Mouse (Mus musculus) heart, embryonic 15.5 days (tissue): ENCODE results near the gene Olfr346. TPM values are rescaled to one million over a fixed set of nuclear protein-coding genes. Genes with fewer than 3 reads are reported as not detected.

ENCODE experiments used
- ATAC-seq: fragments of 200-750 bp; cut with Nextera tagmentation; replicated peaks from 2 replicates; pipeline ENCODE4 v1.8.0; 2017; ENCODE audit warnings: low read depth, moderate TSS enrichment; ENCODE audit not compliant: insufficient number of reproducible peaks, insufficient read depth, low FRiP score
- H3K27ac ChIP-seq: fragments of 300-500 bp; sonication (generic); 2 replicates; pipeline ENCODE4 v1.5.1; 2015; ENCODE audit warnings: mild to moderate bottlenecking, inconsistent platforms
- H3K27me3 ChIP-seq: fragments of 300-500 bp; sonication (generic); 2 replicates; pipeline ENCODE4 v1.6.1; 2015; ENCODE audit warnings: inconsistent platforms
- H3K36me3 ChIP-seq: fragments of 300-500 bp; sonication (generic); 2 replicates; pipeline ENCODE4 v1.6.1; 2015; ENCODE audit warnings: mild to moderate bottlenecking, inconsistent platforms
- H3K4me1 ChIP-seq: fragments of 300-500 bp; sonication (generic); replicated peaks from 2 replicates; pipeline ENCODE4 v1.6.1; 2015; ENCODE audit warnings: inconsistent platforms
- H3K4me2 ChIP-seq: fragments of 300-500 bp; sonication (generic); 2 replicates; pipeline ENCODE4 v1.6.1; 2015; ENCODE audit warnings: inconsistent platforms, mild to moderate bottlenecking, moderate library complexity
- H3K4me3 ChIP-seq: fragments of 300-500 bp; sonication (generic); 2 replicates; pipeline ENCODE4 v1.5.1; 2015; ENCODE audit warnings: mild to moderate bottlenecking, inconsistent platforms
- H3K9ac ChIP-seq: fragments of 300-500 bp; sonication (generic); 2 replicates; pipeline ENCODE4 v1.6.1; 2015; ENCODE audit warnings: mild to moderate bottlenecking, inconsistent platforms
- H3K9me3 ChIP-seq: fragments of 300-500 bp; sonication (generic); replicated peaks from 2 replicates; pipeline ENCODE4 v1.6.1; 2016; ENCODE audit warnings: inconsistent platforms
- WGBS: fragments of 180-500 bp; shearing (Covaris S2); methylation state at CpG from one replicate; pipeline ENCODE4 v1.1.7; 2015; ENCODE audit warnings: mixed read lengths; 5-methylcytosine and 5-hydroxymethylcytosine counted together
- polyA plus RNA-seq: library from polyadenylated mRNA; unstranded; fragments of >200 nt; fragmentation: Nextera tagmentation; extraction: Ambion mirVana; gene quantifications from 2 replicates; pipeline ENCODE4 v1.2.1, GENCODE M21; 2015

The Olfr346 gene
- polyA plus RNA-seq: not detected in 2 replicates

DNA sequence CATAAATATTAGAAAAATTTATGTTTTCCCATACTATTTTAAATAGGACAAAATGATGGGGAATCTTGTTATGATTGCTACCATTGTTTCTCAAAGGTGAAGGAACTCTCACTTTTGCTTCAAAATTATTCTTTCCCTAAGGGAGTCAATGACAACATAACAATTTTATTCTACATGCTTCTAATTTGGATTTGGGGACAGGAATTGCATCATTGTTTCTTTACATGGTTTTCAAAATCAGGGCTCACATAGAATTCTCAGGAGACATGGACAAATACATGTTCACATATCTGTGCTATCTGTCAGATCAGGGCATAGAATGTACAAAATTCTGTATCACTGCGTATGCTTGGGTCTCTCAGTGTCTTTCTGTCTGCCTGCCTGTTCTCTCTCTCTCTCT, at the start of gene Olfr346:
Olfr346 (plus strand) TSS at position 301 of the 400 bp plus-strand sequence.
- no peaks in the 10 kb centered on the region for H3K4me1 ChIP-seq
- no peak for ATAC-seq
- WGBS: 97% methylated on average over 1 of the region's 1 CpGs
- H3K36me3 ChIP-seq: no peaks in the 10 kb centered on the region
- H3K9me3 ChIP-seq: no peaks in the 10 kb centered on the region; the same call in 1 of the 2 replicates
- H3K27me3 ChIP-seq: no peaks in the 10 kb centered on the region
- no peak within 1 kb of the TSS for H3K4me2 ChIP-seq
- no peak within 1 kb of the TSS for H3K9ac ChIP-seq
- no peak within 1 kb of the TSS for H3K27ac ChIP-seq
- H3K4me3 ChIP-seq: no peak within 1 kb of the TSS

DNA sequence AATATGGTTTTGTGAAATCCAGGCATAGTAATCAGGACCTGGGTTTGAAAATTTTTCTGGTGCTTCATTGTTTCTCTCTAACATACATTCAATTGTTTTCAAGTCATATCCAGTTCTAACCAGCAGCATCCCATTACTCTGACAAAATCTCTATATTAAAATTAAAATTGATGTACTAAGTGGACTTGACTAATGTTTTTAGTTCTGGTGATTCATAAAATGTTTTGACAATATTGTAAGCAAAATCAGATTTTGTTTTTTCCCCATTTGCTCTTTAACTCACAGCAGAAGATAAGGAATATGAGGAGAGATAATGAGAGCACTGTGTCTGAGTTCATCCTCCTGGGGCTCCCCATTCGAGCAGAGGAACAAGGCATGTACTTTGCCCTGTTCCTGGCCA, 45.8 kb upstream of the Olfr346 start, which contains the start of gene Olfr345:
Olfr345 (plus strand) TSS at position 301 of the 400 bp plus-strand sequence.
- no peak within 1 kb of the TSS for H3K4me2 ChIP-seq
- no peak within 1 kb of the TSS for H3K9ac ChIP-seq
- no peaks in the 10 kb centered on the region for H3K9me3 ChIP-seq
- H3K4me1 ChIP-seq: no peaks in the 10 kb centered on the region
- no peaks in the 10 kb centered on the region for H3K36me3 ChIP-seq
- H3K27me3 ChIP-seq: no peaks in the 10 kb centered on the region
- no peak within 1 kb of the TSS for H3K4me3 ChIP-seq
- ATAC-seq: no peak
- H3K27ac ChIP-seq: no peak within 1 kb of the TSS
- 47% methylated on average over 1 of the region's 1 CpGs for WGBS

DNA sequence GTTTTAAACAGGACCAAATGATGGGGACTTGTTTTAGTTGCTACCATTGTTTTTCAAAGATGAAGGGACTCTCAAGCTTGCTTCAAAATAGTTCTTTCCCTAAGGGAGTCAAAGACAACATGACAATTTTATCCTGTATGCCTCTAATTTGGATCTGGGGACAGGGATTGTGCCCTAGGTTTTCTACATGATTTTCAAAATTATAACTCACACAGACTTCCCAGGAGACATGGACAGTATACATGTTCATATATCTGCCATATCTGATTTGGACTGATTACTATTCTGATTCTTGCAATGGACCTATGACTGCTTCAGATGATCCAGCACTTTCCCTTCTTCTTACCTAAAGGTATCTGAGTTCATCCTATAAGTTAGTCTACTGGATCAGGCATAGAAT, 46.0 kb downstream of the Olfr346 start, which contains the start of gene Olfr347:
Olfr347 (plus strand) TSS at position 301 of the 400 bp plus-strand sequence.
- no peaks in the 10 kb centered on the region for H3K36me3 ChIP-seq
- no peak within 1 kb of the TSS for H3K4me2 ChIP-seq
- no peak for ATAC-seq
- no peaks in the 10 kb centered on the region for H3K27me3 ChIP-seq
- no peak within 1 kb of the TSS for H3K9ac ChIP-seq
- H3K4me1 ChIP-seq: no peaks in the 10 kb centered on the region
- no peaks in the 10 kb centered on the region for H3K9me3 ChIP-seq
- no peak within 1 kb of the TSS for H3K27ac ChIP-seq
- no peak within 1 kb of the TSS for H3K4me3 ChIP-seq

DNA sequence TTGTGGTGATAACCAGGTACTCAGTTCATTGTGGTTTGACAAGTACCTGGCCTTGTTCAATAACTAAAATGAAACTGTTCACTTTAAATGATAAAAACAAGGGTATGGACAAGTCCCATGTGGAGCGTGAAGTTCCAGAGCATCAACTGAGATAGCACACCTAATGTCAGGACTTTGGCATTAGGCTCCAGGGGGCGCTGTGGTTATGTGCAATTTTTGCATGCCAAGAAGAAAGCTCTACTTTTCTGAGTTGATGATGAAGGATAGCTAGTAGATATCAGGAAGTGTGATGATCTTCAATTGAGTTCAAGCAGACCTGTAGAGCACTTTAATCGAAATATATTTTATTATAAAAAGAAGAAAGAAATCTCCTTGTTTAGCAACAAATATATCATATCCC, 50.6 kb downstream of the Olfr346 start:
- WGBS: 47% methylated on average over 3 of the region's 3 CpGs
- no peak overlapping the region for H3K4me3 ChIP-seq
- H3K36me3 ChIP-seq: no peaks in the 10 kb centered on the region
- ATAC-seq: no peak
- no peaks in the 10 kb centered on the region for H3K27me3 ChIP-seq
- H3K4me1 ChIP-seq: no peaks in the 10 kb centered on the region
- H3K27ac ChIP-seq: no peak overlapping the region
- H3K4me2 ChIP-seq: no peak overlapping the region
- H3K9ac ChIP-seq: no peak overlapping the region
- H3K9me3 ChIP-seq: no peaks in the 10 kb centered on the region

Other genes starting within 250 kb of the Olfr346 start
- not detected in 2 replicates for gene Olfr340, start 233.2 kb upstream of the Olfr346 start, polyA plus RNA-seq
- gene Olfr341, start 203.3 kb upstream of the Olfr346 start, polyA plus RNA-seq: not detected in 2 replicates
- gene Olfr342, start 160.8 kb upstream of the Olfr346 start, polyA plus RNA-seq: not detected in 2 replicates
- gene Olfr344, start 119.1 kb upstream of the Olfr346 start, polyA plus RNA-seq: not detected in 2 replicates
- gene Olfr345, start 45.7 kb upstream of the Olfr346 start, polyA plus RNA-seq: not detected in 2 replicates
- gene Olfr347, start 46.1 kb downstream of the Olfr346 start, polyA plus RNA-seq: not detected in 2 replicates
- not detected in 2 replicates for gene Olfr348, start 98.5 kb downstream of the Olfr346 start, polyA plus RNA-seq
- not detected in 2 replicates for gene Olfr50, start 104.8 kb downstream of the Olfr346 start, polyA plus RNA-seq
- gene Olfr3, start 131.2 kb downstream of the Olfr346 start, polyA plus RNA-seq: not detected in 2 replicates
- gene Olfr350, start 160.5 kb downstream of the Olfr346 start, polyA plus RNA-seq: not detected in 2 replicates
- not detected in 2 replicates for gene Olfr351, start 176.9 kb downstream of the Olfr346 start, polyA plus RNA-seq
- not detected in 2 replicates for gene Olfr352, start 182.7 kb downstream of the Olfr346 start, polyA plus RNA-seq
- gene Olfr353, start 207.1 kb downstream of the Olfr346 start, polyA plus RNA-seq: not detected in 2 replicates
- gene Olfr354, start 219.9 kb downstream of the Olfr346 start, polyA plus RNA-seq: not detected in 2 replicates
- not detected in 2 replicates for gene Olfr355, start 243.1 kb downstream of the Olfr346 start, polyA plus RNA-seq